Mouse (Mus musculus) midbrain, embryonic 16.5 days (tissue): ENCODE results near the gene Olig1. TPM values are rescaled to one million over a fixed set of nuclear protein-coding genes. Genes with fewer than 3 reads are reported as not detected.

Experiments
- ATAC-seq: fragments of 200-750 bp; cut with Nextera tagmentation; 2 replicates; pipeline ENCODE4 v1.8.0; 2017; ENCODE audit warnings: moderate TSS enrichment
- H3K27ac ChIP-seq: fragments of 300-500 bp; sonication (generic); 2 replicates; pipeline ENCODE4 v1.5.1; 2014; ENCODE audit warnings: mild to moderate bottlenecking, low read length, mixed read lengths
- H3K27me3 ChIP-seq: fragments of 300-500 bp; sonication (generic); 2 replicates; pipeline ENCODE4 v1.6.1; 2014; ENCODE audit warnings: low read depth, low read length, mixed read lengths; ENCODE audit not compliant: control insufficient read depth, insufficient read depth
- H3K36me3 ChIP-seq: fragments of 300-500 bp; sonication (generic); 2 replicates; pipeline ENCODE4 v1.6.1; 2014; ENCODE audit warnings: mild to moderate bottlenecking, low read length, moderate library complexity, mixed read lengths; ENCODE audit not compliant: control insufficient read depth, insufficient read depth
- H3K4me1 ChIP-seq: fragments of 300-500 bp; sonication (generic); 2 replicates; pipeline ENCODE4 v1.6.1; 2014; ENCODE audit warnings: mild to moderate bottlenecking, low read length, mixed read lengths; ENCODE audit not compliant: control insufficient read depth, insufficient read depth
- H3K4me2 ChIP-seq: fragments of 300-500 bp; sonication (generic); 2 replicates; pipeline ENCODE4 v1.6.1; 2014; ENCODE audit warnings: mild to moderate bottlenecking, low read length, mixed read lengths
- H3K4me3 ChIP-seq: fragments of 300-500 bp; sonication (generic); 2 replicates; pipeline ENCODE4 v1.5.1; 2014; ENCODE audit warnings: low read depth, mild to moderate bottlenecking, low read length, moderate library complexity, mixed read lengths
- H3K9ac ChIP-seq: fragments of 300-500 bp; sonication (generic); 2 replicates; pipeline ENCODE4 v1.6.1; 2014; ENCODE audit warnings: low read depth, low read length, mixed read lengths
- H3K9me3 ChIP-seq: fragments of 300-500 bp; sonication (generic); replicated peaks from 2 replicates; pipeline ENCODE4 v1.6.1; 2014; ENCODE audit warnings: mild to moderate bottlenecking, low read length, mixed read lengths; ENCODE audit not compliant: control insufficient read depth, poor library complexity, severe bottlenecking
- WGBS: fragments of 180-500 bp; shearing (Covaris S2); extraction: QIAGEN DNeasy Blood & Tissue Kit; methylation state at CpG from one replicate; pipeline ENCODE4 v1.1.7; 2014; 5-methylcytosine and 5-hydroxymethylcytosine counted together
- polyA plus RNA-seq: library from polyadenylated mRNA; unstranded; fragments of >200 nt; fragmentation: Nextera tagmentation; extraction: Ambion mirVana; gene quantifications from 2 replicates; pipeline ENCODE4 v1.2.1, GENCODE M21; 2015

Gene Olig1
- polyA plus RNA-seq, 1 experiment from 2014 or later = 131 TPM

DNA sequence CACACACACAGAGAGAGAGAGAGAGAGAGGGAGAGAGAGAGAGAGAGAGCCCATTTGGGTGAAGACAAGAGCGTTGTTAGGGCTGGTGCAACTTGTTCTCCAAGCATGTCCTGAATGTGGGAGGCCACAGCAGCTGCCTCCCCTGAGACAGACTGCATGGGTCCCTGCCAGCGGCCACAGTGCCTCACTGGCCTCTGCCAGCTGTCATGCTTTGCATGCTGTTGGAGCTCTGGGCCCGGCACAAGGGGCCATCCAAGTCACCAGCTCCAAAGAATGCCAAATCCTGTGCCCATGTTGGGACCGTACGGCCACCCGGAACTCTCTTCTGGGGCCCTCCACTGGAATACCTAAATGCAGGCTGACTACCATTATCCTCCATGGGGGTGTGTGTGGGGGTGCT, 3.6 kb upstream of the Olig1 start:
- Histone ChIP-seq H3K4me2 (no peak overlapping the region), H3K4me1 (peaks cover 17% of the 10 kb centered on the region), H3K4me3 (no peak overlapping the region), H3K36me3 (no peaks in the 10 kb centered on the region), H3K9ac (no peak overlapping the region), H3K27ac (no peak overlapping the region), H3K9me3 (no peaks in the 10 kb centered on the region), H3K27me3 (peaks cover 60% of the 10 kb centered on the region)
- ATAC-seq = peak; percentile 41; the same call in 1 of the 2 replicates
- 57% methylated on average over 6 of the region's 6 CpGs for WGBS

DNA sequence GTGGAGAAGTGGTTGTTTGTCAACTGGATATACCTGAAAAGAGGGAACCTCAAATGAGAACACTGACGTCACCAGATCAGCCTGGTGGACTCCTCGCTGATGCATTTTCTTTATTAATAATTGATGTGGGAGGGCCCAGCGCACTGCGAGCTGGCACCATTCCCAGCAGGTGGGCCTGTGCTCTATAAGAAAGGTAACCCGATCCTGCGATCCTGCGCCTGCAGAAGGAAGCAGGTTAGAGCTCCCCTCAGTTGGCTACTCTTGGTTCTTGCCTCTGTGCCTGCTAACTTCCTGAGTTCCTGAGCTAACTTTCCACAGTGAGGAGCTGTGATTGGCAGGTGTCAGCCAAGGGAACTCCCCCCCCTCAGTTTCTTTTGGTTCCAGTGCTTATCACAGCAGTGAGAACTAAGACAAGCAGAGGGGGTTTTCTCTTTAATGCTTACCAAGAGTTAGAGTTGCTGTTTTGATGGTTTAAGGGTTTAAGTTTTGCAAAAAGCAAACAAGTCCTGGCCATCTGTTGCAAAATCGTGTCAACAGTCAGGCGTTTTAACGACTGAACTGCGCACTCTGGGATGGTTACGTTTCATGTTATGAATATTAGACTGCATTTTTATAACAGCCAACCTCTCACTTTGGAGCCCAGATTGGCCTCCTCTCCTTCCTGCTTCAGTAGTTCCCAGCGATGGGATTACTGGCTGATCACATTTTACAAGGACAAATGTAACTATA, 684 bp upstream of the Olig1 start:
- no peak overlapping the region for H3K27ac ChIP-seq
- peak overlapping the region; percentile 55 for H3K4me3 ChIP-seq
- peaks cover 22% of the 10 kb centered on the region for H3K4me1 ChIP-seq
- peaks cover 81% of the 10 kb centered on the region for H3K27me3 ChIP-seq
- no peaks in the 10 kb centered on the region for H3K9me3 ChIP-seq
- H3K36me3 ChIP-seq = no peaks in the 10 kb centered on the region
- ATAC-seq = no peak
- no peak overlapping the region for H3K9ac ChIP-seq
- peak overlapping the region; percentile 77 for H3K4me2 ChIP-seq
- 8% methylated on average over 13 of the region's 13 CpGs for WGBS

DNA sequence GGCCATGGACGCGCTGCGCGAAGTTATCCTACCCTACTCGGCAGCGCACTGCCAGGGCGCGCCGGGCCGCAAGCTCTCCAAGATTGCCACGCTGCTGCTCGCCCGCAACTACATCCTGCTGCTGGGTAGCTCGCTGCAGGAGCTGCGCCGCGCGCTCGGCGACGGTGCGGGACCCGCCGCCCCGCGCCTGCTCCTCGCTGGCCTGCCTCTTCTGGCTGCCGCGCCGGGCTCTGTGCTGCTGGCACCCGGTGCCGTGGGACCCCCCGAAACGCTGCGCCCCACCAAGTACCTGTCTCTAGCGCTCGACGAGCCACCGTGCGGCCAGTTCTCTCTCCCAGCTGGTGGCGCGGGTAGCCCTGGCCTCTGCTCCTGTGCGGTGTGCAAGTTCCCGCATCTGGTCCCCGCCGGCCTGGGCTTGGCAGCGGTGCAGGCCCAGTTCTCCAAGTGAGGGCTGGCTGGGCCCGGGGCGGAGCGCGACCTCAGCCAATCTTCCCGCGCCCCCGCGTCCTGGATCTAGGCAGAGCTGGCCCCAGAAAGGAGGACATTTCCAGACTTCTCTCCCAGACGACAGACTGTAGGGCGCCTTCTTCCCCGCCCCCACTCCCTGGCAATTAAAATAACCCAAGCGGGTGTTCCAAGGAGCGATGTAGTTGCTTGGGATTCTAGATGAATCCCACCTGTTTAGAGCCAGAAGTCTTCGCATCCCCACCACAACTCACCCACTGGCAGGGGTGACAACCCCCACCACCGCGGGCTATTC, 820 bp downstream of the Olig1 start:
- Histone ChIP-seq H3K27ac (peak overlapping the region; percentile 18; the same call in 1 of the 2 replicates), H3K4me3 (peak overlapping the region; percentile 55), H3K9me3 (no peaks in the 10 kb centered on the region), H3K27me3 (peaks cover 93% of the 10 kb centered on the region), H3K4me2 (peak overlapping the region; percentile 77), H3K36me3 (no peaks in the 10 kb centered on the region), H3K9ac (peak overlapping the region; percentile 59), H3K4me1 (peaks cover 22% of the 10 kb centered on the region)
- ATAC-seq = peak; percentile 28; the same call in 1 of the 2 replicates
- WGBS = under 1% methylated on average over 63 of the region's 63 CpGs

DNA sequence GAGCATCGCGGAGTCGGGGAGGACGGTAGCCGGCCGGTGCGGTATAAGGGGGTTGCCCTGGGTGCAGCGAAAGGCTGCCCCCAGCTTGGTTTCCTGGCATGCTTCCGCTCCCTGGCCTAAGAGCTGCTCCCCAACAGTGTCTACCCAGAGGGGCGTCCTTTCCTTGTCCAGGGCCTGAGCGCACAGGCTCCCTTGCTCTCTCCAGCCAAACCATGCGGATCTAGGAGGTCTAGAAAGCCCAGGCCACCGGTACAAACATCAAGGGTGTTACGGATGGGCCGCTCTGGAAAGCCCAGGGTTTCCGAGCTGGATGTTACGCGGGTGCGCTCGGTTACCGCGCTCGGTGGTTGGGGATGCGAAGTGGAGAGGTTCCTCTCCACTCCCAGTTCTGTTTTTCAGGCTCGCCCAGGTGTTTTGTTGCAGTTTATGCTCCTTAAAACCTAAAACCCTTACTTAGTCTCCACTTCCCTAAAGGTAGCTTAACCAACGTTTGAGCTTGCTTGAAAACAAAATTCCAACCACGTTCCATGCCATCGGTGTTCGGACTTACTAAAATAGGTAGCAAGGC, 1.5 kb downstream of the Olig1 start:
- 1% methylated on average over 29 of the region's 29 CpGs for WGBS
- H3K9me3 ChIP-seq = no peaks in the 10 kb centered on the region
- H3K4me1 ChIP-seq = peaks cover 22% of the 10 kb centered on the region
- H3K9ac ChIP-seq = peak overlapping the region; percentile 35
- H3K27me3 ChIP-seq = peaks cover 97% of the 10 kb centered on the region
- peak overlapping the region; percentile 55 for H3K4me3 ChIP-seq
- peak overlapping the region; percentile 77 for H3K4me2 ChIP-seq
- ATAC-seq = no peak
- no peaks in the 10 kb centered on the region for H3K36me3 ChIP-seq
- peak overlapping the region; percentile 18; the same call in 1 of the 2 replicates for H3K27ac ChIP-seq

DNA sequence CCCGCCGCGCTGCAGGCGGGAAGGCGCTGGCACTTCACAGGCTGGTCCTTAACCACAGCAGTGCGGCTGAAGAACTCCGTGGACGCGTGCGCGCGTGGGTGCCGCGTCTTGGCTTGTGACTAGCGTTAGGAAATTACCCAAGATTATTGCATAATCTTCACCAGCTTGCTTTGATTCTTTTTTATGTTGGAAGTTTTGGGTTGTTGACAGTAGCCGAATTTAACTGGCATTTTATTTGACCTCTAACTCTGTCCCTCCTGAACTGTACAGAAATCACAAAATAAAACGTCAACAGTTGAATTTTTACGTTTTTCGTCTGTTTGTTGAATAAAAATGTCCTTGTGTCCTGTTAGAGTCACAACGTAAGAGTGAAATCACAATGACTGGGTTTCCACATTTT, 2.1 kb downstream of the Olig1 start:
- Histone ChIP-seq H3K9me3 (no peaks in the 10 kb centered on the region), H3K4me3 (peak overlapping the region; percentile 55), H3K4me1 (peaks cover 22% of the 10 kb centered on the region), H3K27me3 (peaks cover 95% of the 10 kb centered on the region), H3K9ac (no peak overlapping the region), H3K27ac (no peak overlapping the region), H3K4me2 (peak overlapping the region; percentile 8; the same call in 1 of the 2 replicates), H3K36me3 (no peaks in the 10 kb centered on the region)
- no peak for ATAC-seq
- 3% methylated on average over 20 of the region's 20 CpGs for WGBS

DNA sequence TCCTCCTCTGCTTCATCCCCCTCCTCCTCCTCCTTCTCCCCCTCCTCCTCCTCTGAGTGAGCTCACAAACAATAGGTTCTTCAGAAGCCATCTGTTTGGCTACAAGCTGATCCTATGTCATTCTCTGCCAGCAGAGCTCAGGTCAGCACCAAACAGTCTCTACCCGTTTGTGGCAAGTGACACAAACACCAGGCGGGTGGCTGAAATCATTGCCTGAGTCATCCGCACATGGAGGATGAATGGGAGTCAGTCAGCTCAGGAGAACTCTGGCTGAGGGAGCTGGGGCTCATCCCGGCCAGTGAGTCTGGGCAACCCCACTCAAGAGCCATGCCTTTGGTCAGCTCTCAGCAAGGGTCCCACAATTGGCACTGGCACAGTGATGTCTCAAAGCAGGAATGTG, 10.9 kb downstream of the Olig1 start:
- no peaks in the 10 kb centered on the region for H3K9me3 ChIP-seq
- no peak overlapping the region for H3K27ac ChIP-seq
- no peak overlapping the region for H3K4me2 ChIP-seq
- no peaks in the 10 kb centered on the region for H3K4me1 ChIP-seq
- no peaks in the 10 kb centered on the region for H3K36me3 ChIP-seq
- peaks cover 16% of the 10 kb centered on the region for H3K27me3 ChIP-seq
- 47% methylated on average over 4 of the region's 4 CpGs for WGBS
- no peak overlapping the region for H3K4me3 ChIP-seq
- no peak overlapping the region for H3K9ac ChIP-seq
- no peak for ATAC-seq

DNA sequence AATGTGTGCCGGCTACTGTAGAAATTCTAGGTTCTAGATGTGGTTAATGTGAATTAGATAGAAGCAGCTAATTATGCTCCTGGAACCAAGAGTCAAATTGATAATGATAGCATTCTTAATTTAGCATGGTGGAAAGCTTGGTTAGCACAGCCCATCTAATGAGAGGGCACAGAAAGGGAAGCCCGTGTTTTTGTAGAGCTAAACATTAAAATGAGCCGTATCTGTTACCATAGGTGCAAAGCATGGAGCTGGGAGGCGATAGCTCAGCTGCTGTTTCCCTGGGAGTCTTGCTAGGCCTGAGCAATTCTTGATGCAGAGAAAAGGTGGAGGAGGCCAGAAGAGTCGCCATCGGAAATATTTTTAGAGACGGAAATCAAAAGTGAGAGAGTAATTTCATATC, 22.5 kb downstream of the Olig1 start:
- no peaks in the 10 kb centered on the region for H3K4me1 ChIP-seq
- 49% methylated on average over 7 of the region's 7 CpGs for WGBS
- H3K27ac ChIP-seq = no peak overlapping the region
- ATAC-seq = no peak
- H3K4me3 ChIP-seq = no peak overlapping the region
- H3K9me3 ChIP-seq = no peaks in the 10 kb centered on the region
- H3K4me2 ChIP-seq = no peak overlapping the region
- peaks cover 5% of the 10 kb centered on the region; the same call in 1 of the 2 replicates for H3K27me3 ChIP-seq
- H3K36me3 ChIP-seq = no peaks in the 10 kb centered on the region
- no peak overlapping the region for H3K9ac ChIP-seq

DNA sequence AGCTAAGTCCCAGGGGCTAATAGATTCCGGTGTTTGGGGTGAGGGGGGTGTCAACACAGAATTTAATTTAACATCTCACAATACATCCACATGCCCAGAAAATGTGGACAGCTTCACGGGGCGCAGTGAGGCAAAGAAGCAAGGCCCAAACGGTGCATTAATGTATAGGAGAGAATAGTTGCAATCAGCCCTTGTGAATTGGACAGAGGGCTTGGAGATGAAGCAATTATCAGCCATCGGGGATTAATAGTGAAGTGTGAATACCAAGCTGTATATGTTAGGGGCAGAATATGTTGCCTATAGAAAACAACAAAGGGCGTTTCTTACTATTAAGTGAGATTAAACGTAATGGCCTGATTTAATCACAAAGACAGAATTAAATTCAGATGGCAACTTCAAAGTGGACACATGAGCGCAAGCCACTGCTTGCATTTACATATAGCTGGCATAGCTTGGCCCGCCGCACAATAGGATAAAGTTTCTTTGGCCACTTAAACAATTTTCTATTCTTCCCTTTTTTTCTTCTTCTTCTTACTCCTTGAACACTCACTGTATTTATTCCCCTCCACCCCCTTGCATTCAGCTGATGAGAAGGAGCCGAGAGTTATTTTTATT, 23.3 kb downstream of the Olig1 start:
- no peaks in the 10 kb centered on the region for H3K9me3 ChIP-seq
- H3K4me1 ChIP-seq = no peaks in the 10 kb centered on the region
- ATAC-seq = no peak
- 23% methylated on average over 11 of the region's 11 CpGs for WGBS
- H3K36me3 ChIP-seq = no peaks in the 10 kb centered on the region
- peaks cover 7% of the 10 kb centered on the region; the same call in 1 of the 2 replicates for H3K27me3 ChIP-seq
- no peak overlapping the region for H3K9ac ChIP-seq
- H3K27ac ChIP-seq = no peak overlapping the region
- H3K4me3 ChIP-seq = no peak overlapping the region
- H3K4me2 ChIP-seq = no peak overlapping the region
